Comparison of ENCODE assay signal across 26 mouse cellular contexts in genomic region chr9:49410621-49411020, GRCm38 (mm10). TPM values are rescaled to one million over a fixed set of nuclear protein-coding genes. Genes with fewer than 3 reads are reported as not detected.
"Had no signal": no experiment of that assay in that cellular context is flagged by ENCODE, and none has a peak within 500 bp of the region (broad histone marks: within the 10 kb centered on the region; RNA-seq: fewer than 3 reads in every experiment).

No protein-coding gene starts in this region.

- H3K4me1 ChIP-seq: megakaryocyte, embryonic 14.5 days; neural tube, embryonic 13.5 days had no signal

- H3K27me3 ChIP-seq: megakaryocyte, embryonic 14.5 days; midbrain, embryonic 13.5 days; neural tube, embryonic 13.5 days had no signal

- H3K9ac ChIP-seq: liver, embryonic 14.5 days; liver, postnatal 0 days; lung, embryonic 14.5 days; midbrain, embryonic 13.5 days; neural tube, embryonic 13.5 days had no signal

- DNase-seq: kidney, postnatal 10 days; kidney, postnatal 36 days; layer of hippocampus, postnatal 36 days; liver, postnatal 0 days; lung, embryonic 14.5 days; lung, postnatal 10 days; lung, postnatal 36 days; thymus, adult 18-20 months; thymus, postnatal 4 days had no signal

- H3K36me3 ChIP-seq: midbrain, embryonic 10.5 days; midbrain, embryonic 13.5 days; neural tube, embryonic 13.5 days had no signal

- H3K4me3 ChIP-seq: left cerebral cortex, adult 2 months; megakaryocyte, embryonic 14.5 days; midbrain, embryonic 10.5 days; midbrain, embryonic 13.5 days; myocyte; neural tube, embryonic 13.5 days had no signal

- H3K27ac ChIP-seq: left cerebral cortex, adult 2 months; liver, embryonic 14.5 days; midbrain, embryonic 13.5 days; neural tube, embryonic 13.5 days; stomach, postnatal 0 days had no signal

- ATAC-seq: liver, postnatal 0 days; midbrain, embryonic 13.5 days; midbrain, embryonic 16.5 days had no signal

- H3K4me2 ChIP-seq: lung, embryonic 14.5 days; midbrain, embryonic 13.5 days; neural tube, embryonic 13.5 days had no signal

- H3K9me3 ChIP-seq: midbrain, embryonic 10.5 days; midbrain, embryonic 13.5 days; neural tube, embryonic 13.5 days had no signal

RNA-seq across cellular contexts. Expression of gene Ankk1, which starts 16.2 kb away (rescaled TPM):
- total RNA-seq: layer of hippocampus, adult 8-10 months; layer of hippocampus, postnatal 10 days; layer of hippocampus, postnatal 36 days; left cerebral cortex, adult 2 months; left cerebral cortex, postnatal 10 days; left cerebral cortex, postnatal 36 days; liver, adult 2 months; monocyte, adult 5-6 weeks had no signal
- polyA plus RNA-seq: kidney, embryonic 14.5 days; limb, embryonic 11.5 days; liver, adult 2 months; liver, embryonic 14.5 days; liver, postnatal 0 days; lung, embryonic 14.5 days; midbrain, embryonic 10.5 days; midbrain, embryonic 13.5 days; midbrain, embryonic 16.5 days; myocyte; neural tube, embryonic 13.5 days had no signal
